Mouse (Mus musculus) midbrain, embryonic 11.5 days (tissue): ENCODE data around the gene Rnase2b. TPM values are rescaled to one million over a fixed set of nuclear protein-coding genes. Genes with fewer than 3 reads are reported as not detected.
"Not testable (repeated sequence)": the region's sequence is repeated elsewhere in the genome, so short reads cannot be mapped to it uniquely, and the experiment has no call there.

Experiments
- ATAC-seq: fragments of 200-750 bp; cut with Nextera tagmentation; 2 replicates; pipeline ENCODE4 v1.8.0; 2017; ENCODE audit warnings: moderate TSS enrichment, moderate library complexity; ENCODE audit not compliant: low FRiP score
- DNase-seq: peaks from one replicate; pipeline ENCODE4 v3.0.0; 2015; ENCODE audit warnings: low spot score; ENCODE audit errors: missing footprints
- H3K27ac ChIP-seq: fragments of 300-500 bp; sonication (generic); 2 replicates; pipeline ENCODE4 v1.5.1; 2014; ENCODE audit warnings: low read depth, low read length
- H3K27me3 ChIP-seq: fragments of 300-500 bp; sonication (generic); 2 replicates; pipeline ENCODE4 v1.6.1; 2014; ENCODE audit warnings: mild to moderate bottlenecking, low read length, moderate library complexity, mixed read lengths; ENCODE audit not compliant: control insufficient read depth, insufficient read depth
- H3K36me3 ChIP-seq: fragments of 300-500 bp; sonication (generic); 2 replicates; pipeline ENCODE4 v1.6.1; 2014; ENCODE audit warnings: mild to moderate bottlenecking, low read length, moderate library complexity, mixed read lengths; ENCODE audit not compliant: control insufficient read depth, insufficient read depth
- H3K4me1 ChIP-seq: fragments of 300-500 bp; sonication (generic); 2 replicates; pipeline ENCODE4 v1.6.1; 2014; ENCODE audit warnings: low read length; ENCODE audit not compliant: control insufficient read depth, insufficient read depth
- H3K4me2 ChIP-seq: fragments of 300-500 bp; sonication (generic); 2 replicates; pipeline ENCODE4 v1.6.1; 2014; ENCODE audit warnings: mild to moderate bottlenecking, moderate library complexity
- H3K4me3 ChIP-seq: fragments of 300-500 bp; sonication (generic); 2 replicates; pipeline ENCODE4 v1.5.1; 2014; ENCODE audit warnings: low read depth, low read length
- H3K9ac ChIP-seq: fragments of 300-500 bp; sonication (generic); 2 replicates; pipeline ENCODE4 v1.6.1; 2014; ENCODE audit warnings: low read length
- H3K9me3 ChIP-seq: fragments of 300-500 bp; sonication (generic); 2 replicates; pipeline ENCODE4 v1.6.1; 2016; ENCODE audit warnings: low read length; ENCODE audit not compliant: control insufficient read depth
- WGBS: fragments of 180-500 bp; shearing (Covaris S2); extraction: QIAGEN DNeasy Blood & Tissue Kit; methylation state at CpG from one replicate; pipeline ENCODE4 v1.1.7; 2014; 5-methylcytosine and 5-hydroxymethylcytosine counted together
- polyA plus RNA-seq: library from polyadenylated mRNA; unstranded; fragments of >200 nt; fragmentation: Nextera tagmentation; extraction: Ambion mirVana; gene quantifications from 2 replicates; pipeline ENCODE4 v1.2.1, GENCODE M21; 2014

Gene Rnase2b
- polyA plus RNA-seq, 1 experiment from 2014 or later = not detected

- no peak for ATAC-seq
- WGBS = 100% methylated on average over 1 of the region's 1 CpGs
Measured at GRCm38 (mm10) chr14:51165435-51165834, 3.4 kb downstream of the Rnase2b start.

GRCm38 (mm10) chr14:51166068-51166467 is 4.0 kb downstream of the Rnase2b start:
- ATAC-seq = no peak
- no peaks in the 10 kb centered on the region for H3K36me3 ChIP-seq
- H3K27me3 ChIP-seq = no peaks in the 10 kb centered on the region
- no peaks in the 10 kb centered on the region for H3K9me3 ChIP-seq
- no peak overlapping the region for H3K27ac ChIP-seq
- no peak for DNase-seq
- no peak overlapping the region for H3K4me3 ChIP-seq
- no peaks in the 10 kb centered on the region for H3K4me1 ChIP-seq
- no peak overlapping the region for H3K4me2 ChIP-seq
- no peak overlapping the region for H3K9ac ChIP-seq

More at GRCm38 (mm10) chr14:51165435-51165834, 3.4 kb downstream of the Rnase2b start:
- no peak overlapping the region for H3K4me2 ChIP-seq
- H3K9me3 ChIP-seq = no peaks in the 10 kb centered on the region
- H3K27ac ChIP-seq = no peak overlapping the region
- H3K4me1 ChIP-seq = no peaks in the 10 kb centered on the region
- H3K4me3 ChIP-seq = no peak overlapping the region
- H3K27me3 ChIP-seq = no peaks in the 10 kb centered on the region
- no peaks in the 10 kb centered on the region for H3K36me3 ChIP-seq
- no peak for DNase-seq
- no peak overlapping the region for H3K9ac ChIP-seq

- H3K9me3 ChIP-seq, H3K27ac ChIP-seq, H3K36me3 ChIP-seq, H3K4me1 ChIP-seq, H3K4me2 ChIP-seq, H3K4me3 ChIP-seq, H3K9ac ChIP-seq, H3K27me3 ChIP-seq: not testable (repeated sequence)
- 36% methylated on average over 9 of the region's 9 CpGs for WGBS
- DNase-seq (peak; percentile 93), ATAC-seq (0 out of 2 replicates have a peak, but pooled peaks have one; percentile 48)
Measured at GRCm38 (mm10) chr14:51172095-51172865, 10.2 kb downstream of the Rnase2b start.

- not testable (repeated sequence) for H3K27me3 ChIP-seq, H3K4me2 ChIP-seq, H3K9ac ChIP-seq, ATAC-seq, H3K9me3 ChIP-seq, H3K4me3 ChIP-seq, DNase-seq, H3K36me3 ChIP-seq, H3K4me1 ChIP-seq, H3K27ac ChIP-seq
- 50% methylated on average over 4 of the region's 4 CpGs for WGBS
Measured at GRCm38 (mm10) chr14:51172947-51173346, 10.9 kb downstream of the Rnase2b start.

GRCm38 (mm10) chr14:51173843-51174242 is 11.8 kb downstream of the Rnase2b start:
- 79% methylated on average over 4 of the region's 4 CpGs for WGBS
- no peak overlapping the region for H3K27ac ChIP-seq
- H3K27me3 ChIP-seq = no peaks in the 10 kb centered on the region
- no peak overlapping the region for H3K4me2 ChIP-seq
- no peak overlapping the region for H3K9ac ChIP-seq
- no peak overlapping the region for H3K4me3 ChIP-seq
- DNase-seq = no peak
- H3K9me3 ChIP-seq = no peaks in the 10 kb centered on the region
- no peaks in the 10 kb centered on the region for H3K36me3 ChIP-seq
- H3K4me1 ChIP-seq = no peaks in the 10 kb centered on the region
- ATAC-seq = no peak

- H3K27ac ChIP-seq, H3K36me3 ChIP-seq, H3K9ac ChIP-seq, H3K4me2 ChIP-seq, DNase-seq, H3K4me3 ChIP-seq, ATAC-seq, H3K27me3 ChIP-seq, H3K9me3 ChIP-seq, H3K4me1 ChIP-seq: not testable (repeated sequence)
- WGBS = 88% methylated on average over 2 of the region's 2 CpGs
Measured at GRCm38 (mm10) chr14:51181051-51181450, 19.0 kb downstream of the Rnase2b start.

GRCm38 (mm10) chr14:51195681-51196080 is 33.6 kb downstream of the Rnase2b start:
- no peaks in the 10 kb centered on the region for H3K4me1 ChIP-seq
- H3K4me3 ChIP-seq = no peak overlapping the region
- H3K27me3 ChIP-seq = no peaks in the 10 kb centered on the region
- no peaks in the 10 kb centered on the region for H3K36me3 ChIP-seq
- no peak overlapping the region for H3K27ac ChIP-seq
- ATAC-seq = no peak
- no peak overlapping the region for H3K9ac ChIP-seq
- DNase-seq = no peak
- 92% methylated on average over 4 of the region's 4 CpGs for WGBS
- no peaks in the 10 kb centered on the region for H3K9me3 ChIP-seq
- H3K4me2 ChIP-seq = no peak overlapping the region

GRCm38 (mm10) chr14:51199098-51200023 is 37.3 kb downstream of the Rnase2b start, which contains the start of gene Ang2:
Ang2 (minus strand) TSS chr14:51199148.
- no peaks in the 10 kb centered on the region for H3K4me1 ChIP-seq

GRCm38 (mm10) chr14:51200054-51200453 is 38.0 kb downstream of the Rnase2b start:
- no peak overlapping the region for H3K4me3 ChIP-seq
- no peak overlapping the region for H3K4me2 ChIP-seq
- no peak overlapping the region for H3K9ac ChIP-seq
- no peaks in the 10 kb centered on the region for H3K9me3 ChIP-seq
- no peak for DNase-seq
- no peaks in the 10 kb centered on the region for H3K36me3 ChIP-seq
- no peak for ATAC-seq
- no peaks in the 10 kb centered on the region for H3K27me3 ChIP-seq
- 94% methylated on average over 2 of the region's 2 CpGs for WGBS
- H3K4me1 ChIP-seq = no peaks in the 10 kb centered on the region
- no peak overlapping the region for H3K27ac ChIP-seq

More at GRCm38 (mm10) chr14:51199098-51200023, 37.3 kb downstream of the Rnase2b start, which contains the start of gene Ang2:
- no peak for DNase-seq
- Histone ChIP-seq H3K9me3 (no peaks in the 10 kb centered on the region), H3K27me3 (no peaks in the 10 kb centered on the region), H3K4me3 (no peak within 1 kb of the TSS), H3K27ac (no peak within 1 kb of the TSS), H3K4me2 (no peak within 1 kb of the TSS), H3K9ac (no peak within 1 kb of the TSS), H3K36me3 (no peaks in the 10 kb centered on the region)
- no peak for ATAC-seq
- 79% methylated on average over 5 of the region's 5 CpGs for WGBS
